Mouse (Mus musculus): ENCODE results near the gene Gimap7. TPM values are rescaled to one million over a fixed set of nuclear protein-coding genes. Genes with fewer than 3 reads are reported as not detected.

The Gimap7 gene
- polyA plus RNA-seq, 1 experiment from 2014 or later, result not detected

DNA sequence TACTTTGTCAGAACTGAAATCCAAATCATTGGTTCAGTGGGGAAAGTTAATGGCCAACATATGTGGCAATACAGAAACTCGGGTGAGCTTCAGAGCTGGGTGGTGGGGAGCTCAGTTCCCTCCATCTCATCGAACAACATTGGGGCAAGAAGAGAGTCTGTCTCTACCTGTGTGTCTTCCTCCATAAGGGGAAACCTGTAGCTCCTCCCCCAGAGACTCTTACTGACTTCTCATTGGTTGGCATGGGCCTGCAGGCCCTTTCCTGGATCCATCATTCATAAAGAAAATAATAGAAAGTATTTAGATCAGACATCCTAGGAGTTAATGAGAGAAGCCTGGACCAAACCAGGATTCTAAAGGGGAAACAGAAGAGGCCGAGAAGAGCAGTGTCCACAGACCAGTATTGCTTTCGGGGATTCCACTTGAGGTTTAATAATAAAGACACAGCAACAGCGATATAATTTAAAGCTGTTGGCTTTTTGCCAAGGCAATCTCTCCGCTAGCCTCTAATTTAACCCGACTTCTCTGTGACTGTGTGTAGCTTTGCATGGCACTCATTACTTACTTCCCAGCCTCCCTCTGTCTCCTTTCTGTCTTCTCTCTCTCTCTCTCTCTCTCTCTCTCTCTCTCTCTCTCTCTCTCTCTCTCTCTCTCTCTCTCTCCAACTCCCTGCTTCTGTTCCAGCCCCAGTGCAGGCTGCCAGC, 45.3 kb downstream of the Gimap7 start:
- no peaks in the 10 kb centered on the region for H3K36me3 ChIP-seq (replicated peaks)
- H3K9me3 ChIP-seq, result peaks cover 8% of the 10 kb centered on the region; the same call in 1 of the 2 replicates
- no peaks in the 10 kb centered on the region for H3K4me1 ChIP-seq
- WGBS, result 93% methylated on average over 7 of the region's 7 CpGs
- no peak overlapping the region for H3K4me3 ChIP-seq
- no peak for DNase-seq (ENCODE audit: extremely low spot score, low spot score)
- H3K27ac ChIP-seq, result no peak overlapping the region
- H3K27me3 ChIP-seq (ENCODE audit: poor library complexity, severe bottlenecking), result no peaks in the 10 kb centered on the region

DNA sequence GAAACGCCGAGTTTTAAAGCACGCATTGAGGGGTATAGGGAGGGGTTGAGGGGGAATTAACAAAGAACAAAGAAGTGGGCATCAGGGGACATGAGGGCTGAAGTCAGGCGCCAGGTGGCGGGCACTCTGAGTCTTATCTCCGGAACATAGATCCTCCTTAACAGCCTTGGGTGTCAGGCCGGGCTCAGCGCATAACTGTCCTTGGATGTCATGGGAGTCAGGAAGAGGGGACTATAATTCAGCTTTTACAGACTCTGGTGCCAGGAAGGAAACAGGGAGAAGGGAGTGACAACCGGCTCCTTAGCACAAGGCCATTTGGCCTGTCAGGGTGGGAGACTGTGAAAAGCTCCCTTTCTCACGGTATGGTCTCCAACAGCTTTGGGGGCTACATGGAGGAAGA, 46.1 kb downstream of the Gimap7 start:
- Histone ChIP-seq H3K4me1 (no peaks in the 10 kb centered on the region), H3K4me3 (no peak overlapping the region)
- 94% methylated on average over 10 of the region's 10 CpGs for WGBS

GRCm38 (mm10) chr6:48768178-48768869, 49.9 kb downstream of the Gimap7 start:
- no peaks in the 10 kb centered on the region for H3K36me3 ChIP-seq (replicated peaks)
- 0 out of 2 replicates have a peak, but pooled peaks cover 4% of the 10 kb centered on the region for H3K4me1 ChIP-seq
- peaks cover 8% of the 10 kb centered on the region; the same call in 1 of the 2 replicates for H3K9me3 ChIP-seq
- no peak overlapping the region for H3K27ac ChIP-seq
- WGBS, result 73% methylated on average over 9 of the region's 9 CpGs
- H3K4me3 ChIP-seq, result no peak overlapping the region
- DNase-seq (ENCODE audit: extremely low spot score, low spot score), result no peak
- H3K27me3 ChIP-seq (ENCODE audit: poor library complexity, severe bottlenecking), result no peaks in the 10 kb centered on the region

More for the DNA sequence above, 46.1 kb downstream of the Gimap7 start:
- H3K27ac ChIP-seq, result no peak overlapping the region
- no peak for DNase-seq (ENCODE audit: extremely low spot score, low spot score)
- no peaks in the 10 kb centered on the region for H3K27me3 ChIP-seq (ENCODE audit: poor library complexity, severe bottlenecking)
- peaks cover 8% of the 10 kb centered on the region; the same call in 1 of the 2 replicates for H3K9me3 ChIP-seq
- H3K36me3 ChIP-seq (replicated peaks), result no peaks in the 10 kb centered on the region

- Histone ChIP-seq H3K4me3 (no peak overlapping the region), H3K27me3 (ENCODE audit: poor library complexity, severe bottlenecking) (no peaks in the 10 kb centered on the region), H3K9me3 (peaks cover 8% of the 10 kb centered on the region; the same call in 1 of the 2 replicates), H3K36me3 (replicated peaks) (no peaks in the 10 kb centered on the region), H3K4me1 (0 out of 2 replicates have a peak, but pooled peaks cover 4% of the 10 kb centered on the region), H3K27ac (no peak overlapping the region)
- no peak for DNase-seq (ENCODE audit: extremely low spot score, low spot score)
- WGBS, result 83% methylated on average over 3 of the region's 3 CpGs
These were observed 50.5 kb downstream of the Gimap7 start for GRCm38 (mm10) chr6:48768933-48769332.

DNA sequence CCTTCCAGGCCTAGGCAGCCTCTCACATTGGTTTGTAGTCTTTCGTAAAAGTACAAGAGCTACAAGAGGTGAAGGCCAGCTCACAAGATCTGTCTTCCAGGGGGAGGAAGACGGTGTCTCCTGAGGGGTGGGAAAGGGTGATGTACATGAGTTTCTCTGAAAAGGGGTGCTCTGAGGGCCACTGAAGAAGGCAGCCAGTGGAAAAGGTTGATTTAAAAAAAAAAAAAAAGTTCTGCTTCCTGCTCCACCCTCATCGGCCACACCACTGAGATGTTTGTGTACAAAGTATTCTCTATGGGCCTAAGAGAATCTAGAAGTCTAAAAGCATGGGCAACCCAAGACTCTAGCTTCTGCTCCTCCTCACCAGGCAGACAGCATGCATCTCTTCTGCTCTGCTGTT, 52.3 kb downstream of the Gimap7 start, which contains the start of gene Gimap3:
Gimap3 (minus strand) TSS at position 156 of the 400 bp plus-strand sequence.
- 0 out of 2 replicates have a peak, but pooled peaks cover 4% of the 10 kb centered on the region for H3K4me1 ChIP-seq
- WGBS, result 95% methylated on average over 3 of the region's 3 CpGs
- H3K9me3 ChIP-seq, result no peaks in the 10 kb centered on the region
- H3K27me3 ChIP-seq (ENCODE audit: poor library complexity, severe bottlenecking), result no peaks in the 10 kb centered on the region
- no peak within 1 kb of the TSS for H3K4me3 ChIP-seq
- 0 out of 2 replicates have a peak within 1 kb of the TSS, but pooled peaks have one; percentile 20 for H3K27ac ChIP-seq
- H3K36me3 ChIP-seq (replicated peaks), result no peaks in the 10 kb centered on the region
- DNase-seq (ENCODE audit: extremely low spot score, low spot score), result no peak

GRCm38 (mm10) chr6:48772030-48772429, 53.6 kb downstream of the Gimap7 start:
- no peak overlapping the region for H3K4me3 ChIP-seq
- H3K27ac ChIP-seq, result 0 out of 2 replicates have a peak overlapping the region, but pooled peaks have one; percentile 20
- no peaks in the 10 kb centered on the region for H3K36me3 ChIP-seq (replicated peaks)
- H3K4me1 ChIP-seq, result 0 out of 2 replicates have a peak, but pooled peaks cover 4% of the 10 kb centered on the region
- WGBS, result 13% methylated on average over 8 of the region's 8 CpGs
- H3K27me3 ChIP-seq (ENCODE audit: poor library complexity, severe bottlenecking), result no peaks in the 10 kb centered on the region
- H3K9me3 ChIP-seq, result no peaks in the 10 kb centered on the region
- DNase-seq (ENCODE audit: extremely low spot score, low spot score), result peak; percentile 75

Other genes with a start within 250 kb of the Gimap7 start
- gene Atp6v0e2, start 181.0 kb upstream of the Gimap7 start, polyA plus RNA-seq (2016; fragmentation: Nextera tagmentation; extraction: Ambion mirVana), result 43.4 and 44.0 TPM in 2 replicates
- 15.2 and 16.5 TPM in 2 replicates for gene Lrrc61, start 163.8 kb upstream of the Gimap7 start, polyA plus RNA-seq (2016; fragmentation: Nextera tagmentation; extraction: Ambion mirVana)
- 0.30 and 0.41 TPM in 2 replicates for gene Rarres2, start 145.8 kb upstream of the Gimap7 start, polyA plus RNA-seq (2016; fragmentation: Nextera tagmentation; extraction: Ambion mirVana)
- gene Gm45021, start 129.0 kb upstream of the Gimap7 start, polyA plus RNA-seq (2016; fragmentation: Nextera tagmentation; extraction: Ambion mirVana), result not detected in 2 replicates
- 53.1 and 56.8 TPM in 2 replicates for gene Repin1, start 124.7 kb upstream of the Gimap7 start, polyA plus RNA-seq (2016; fragmentation: Nextera tagmentation; extraction: Ambion mirVana)
- 1.2 and 2.3 TPM in 2 replicates for gene Gm44965, start 124.7 kb upstream of the Gimap7 start, polyA plus RNA-seq (2016; fragmentation: Nextera tagmentation; extraction: Ambion mirVana)
- gene Zfp775, start 116.6 kb upstream of the Gimap7 start, polyA plus RNA-seq (2016; fragmentation: Nextera tagmentation; extraction: Ambion mirVana), result 8.8 and 11.1 TPM in 2 replicates
- 0.46 and 0.83 TPM in 2 replicates for gene AI854703, start 91.9 kb upstream of the Gimap7 start, polyA plus RNA-seq (2016; fragmentation: Nextera tagmentation; extraction: Ambion mirVana)
- gene Gimap8, start 71.4 kb upstream of the Gimap7 start, polyA plus RNA-seq (2016; fragmentation: Nextera tagmentation; extraction: Ambion mirVana), result 0.31 and 0.33 TPM in 2 replicates
- 4.0 TPM in 2 replicates for gene Gimap9, start 42.5 kb upstream of the Gimap7 start, polyA plus RNA-seq (2016; fragmentation: Nextera tagmentation; extraction: Ambion mirVana)
- gene Gimap4, start 34.1 kb upstream of the Gimap7 start, polyA plus RNA-seq (2016; fragmentation: Nextera tagmentation; extraction: Ambion mirVana), result 5.9 and 6.8 TPM in 2 replicates
- gene Gimap6, start 10.4 kb upstream of the Gimap7 start, polyA plus RNA-seq (2016; fragmentation: Nextera tagmentation; extraction: Ambion mirVana), result 8.4 and 9.7 TPM in 2 replicates
- gene Gm28053, start within 50 bp of the Gimap7 start, polyA plus RNA-seq (2016; fragmentation: Nextera tagmentation; extraction: Ambion mirVana), result not detected in 2 replicates
- gene Gimap1, start 20.4 kb downstream of the Gimap7 start, polyA plus RNA-seq (2016; fragmentation: Nextera tagmentation; extraction: Ambion mirVana), result 5.9 and 6.1 TPM in 2 replicates
- gene Gimap5, start 27.6 kb downstream of the Gimap7 start, polyA plus RNA-seq (2016; fragmentation: Nextera tagmentation; extraction: Ambion mirVana), result 0.62 and 1.0 TPM in 2 replicates
- gene Gimap3, start 52.2 kb downstream of the Gimap7 start, polyA plus RNA-seq (2016; fragmentation: Nextera tagmentation; extraction: Ambion mirVana), result not detected in 2 replicates
- gene Tmem176a, start 122.3 kb downstream of the Gimap7 start, polyA plus RNA-seq (2016; fragmentation: Nextera tagmentation; extraction: Ambion mirVana), result 7.4 and 10.3 TPM in 2 replicates
- 19.8 and 25.4 TPM in 2 replicates for gene Tmem176b, start 122.9 kb downstream of the Gimap7 start, polyA plus RNA-seq (2016; fragmentation: Nextera tagmentation; extraction: Ambion mirVana)
- 0.05 TPM in 1 of 2 replicates, not detected in the other for gene Aoc1, start 154.3 kb downstream of the Gimap7 start, polyA plus RNA-seq (2016; fragmentation: Nextera tagmentation; extraction: Ambion mirVana)
- not detected in 2 replicates for gene 1600015I10Rik, start 211.3 kb downstream of the Gimap7 start, polyA plus RNA-seq (2016; fragmentation: Nextera tagmentation; extraction: Ambion mirVana)

Data from forebrain, embryonic 10.5 days (tissue).